Mouse (Mus musculus) thymus, adult 2 months (tissue): Measurements from ENCODE around the gene Rbak.

Experiments
- CTCF ChIP-seq: fragments of 200-500 bp; IDR thresholded peaks from 2 replicates; pipeline ENCODE4 v1.5.1; 2012; ENCODE audit warnings: mild to moderate bottlenecking, control low read depth, low read length, moderate library complexity, borderline replicate concordance; ENCODE audit not compliant: control insufficient read depth, poor library complexity, insufficient read depth; ENCODE audit errors: extremely low read depth
- POLR2A ChIP-seq: fragments of 200-500 bp; IDR thresholded peaks from 2 replicates; pipeline ENCODE4 v1.6.1; 2012; ENCODE audit warnings: mild to moderate bottlenecking, low read length, control low read depth, moderate library complexity; ENCODE audit not compliant: control insufficient read depth, poor library complexity, insufficient read depth; ENCODE audit errors: extremely low read depth

- TF ChIP-seq POLR2A, result no peak
- no peak for TF ChIP-seq CTCF
These were observed 54.5 kb downstream of the Rbak start for GRCm38 (mm10) chr5:143126089-143126488.
